Mouse (Mus musculus): ENCODE results near the gene Taar8b.

- no peak for TF ChIP-seq POLR2A (IDR thresholded peaks at IDR 0.05; ENCODE audit: borderline replicate concordance, control insufficient read depth, low read depth, low read length)
- no peak for TF ChIP-seq CTCF (IDR thresholded peaks at IDR 0.05; ENCODE audit: control insufficient read depth, insufficient read depth, low read length)
These were observed at the start of gene Taar8b for GRCm38 (mm10) chr10:24092194-24092593.
